Mouse (Mus musculus) hindbrain, embryonic 12.5 days (tissue): Measurements from ENCODE around the gene Gm26558. TPM values are rescaled to one million over a fixed set of nuclear protein-coding genes. Genes with fewer than 3 reads are reported as not detected.

Experiments
- ATAC-seq: fragments of 200-750 bp; cut with Nextera tagmentation; 2 replicates; pipeline ENCODE4 v1.8.0; 2017; ENCODE audit warnings: moderate TSS enrichment; ENCODE audit not compliant: low FRiP score
- H3K27ac ChIP-seq: fragments of 300-500 bp; sonication (generic); 2 replicates; pipeline ENCODE4 v1.5.1; 2016; ENCODE audit warnings: mild to moderate bottlenecking
- H3K27me3 ChIP-seq: fragments of 300-500 bp; sonication (generic); 2 replicates; pipeline ENCODE4 v1.6.1; 2016; ENCODE audit warnings: mild to moderate bottlenecking
- H3K36me3 ChIP-seq: fragments of 300-500 bp; sonication (generic); 2 replicates; pipeline ENCODE4 v1.6.1; 2016; ENCODE audit warnings: mild to moderate bottlenecking
- H3K4me1 ChIP-seq: fragments of 300-500 bp; sonication (generic); 2 replicates; pipeline ENCODE4 v1.6.1; 2016
- H3K4me2 ChIP-seq: fragments of 300-500 bp; sonication (generic); replicated peaks from 2 replicates; pipeline ENCODE4 v1.6.1; 2016; ENCODE audit warnings: mild to moderate bottlenecking
- H3K4me3 ChIP-seq: fragments of 300-500 bp; sonication (generic); 2 replicates; pipeline ENCODE4 v1.5.1; 2016; ENCODE audit warnings: mild to moderate bottlenecking
- H3K9ac ChIP-seq: fragments of 300-500 bp; sonication (generic); 2 replicates; pipeline ENCODE4 v1.6.1; 2016; ENCODE audit warnings: mild to moderate bottlenecking, moderate library complexity
- H3K9me3 ChIP-seq: fragments of 300-500 bp; sonication (generic); replicated peaks from 2 replicates; pipeline ENCODE4 v1.6.1; 2016; ENCODE audit warnings: mild to moderate bottlenecking
- WGBS: fragments of 180-500 bp; shearing (Covaris S2); methylation state at CpG from one replicate; pipeline ENCODE4 v1.1.7; 2016; 5-methylcytosine and 5-hydroxymethylcytosine counted together
- polyA plus RNA-seq: library from polyadenylated mRNA; unstranded; fragments of >200 nt; fragmentation: Nextera tagmentation; extraction: Ambion mirVana; gene quantifications from 2 replicates; pipeline ENCODE4 v1.2.1, GENCODE M21; 2016

The Gm26558 gene
- polyA plus RNA-seq, 1 experiment from 2014 or later, result 4.4 TPM

DNA sequence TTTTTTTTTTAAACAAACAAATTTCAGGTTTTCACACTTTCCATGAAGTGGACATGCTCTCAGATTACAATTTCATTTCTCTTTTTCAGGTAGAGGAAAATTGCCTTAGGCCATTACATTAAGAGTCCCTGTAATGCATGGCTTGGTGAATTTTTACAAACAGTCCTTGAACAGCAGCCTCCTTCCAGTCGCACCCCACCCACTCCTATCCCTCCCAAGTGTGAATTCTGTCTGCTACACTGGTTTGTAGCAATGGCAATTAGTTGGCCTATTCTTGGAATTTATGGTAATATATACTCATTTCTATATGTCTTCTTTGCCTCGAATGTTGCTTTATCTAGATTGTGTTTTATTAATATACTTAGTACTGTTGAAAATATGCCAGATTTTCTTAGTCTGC, 10.6 kb upstream of the Gm26558 start:
- no peak overlapping the region for H3K27ac ChIP-seq
- 87% methylated on average over 2 of the region's 2 CpGs for WGBS
- H3K4me1 ChIP-seq, result 0 out of 2 replicates have a peak, but pooled peaks cover 2% of the 10 kb centered on the region
- H3K9me3 ChIP-seq, result no peaks in the 10 kb centered on the region
- no peak overlapping the region for H3K4me2 ChIP-seq
- no peaks in the 10 kb centered on the region for H3K36me3 ChIP-seq
- ATAC-seq, result no peak
- H3K9ac ChIP-seq, result no peak overlapping the region
- no peaks in the 10 kb centered on the region for H3K27me3 ChIP-seq
- H3K4me3 ChIP-seq, result no peak overlapping the region

DNA sequence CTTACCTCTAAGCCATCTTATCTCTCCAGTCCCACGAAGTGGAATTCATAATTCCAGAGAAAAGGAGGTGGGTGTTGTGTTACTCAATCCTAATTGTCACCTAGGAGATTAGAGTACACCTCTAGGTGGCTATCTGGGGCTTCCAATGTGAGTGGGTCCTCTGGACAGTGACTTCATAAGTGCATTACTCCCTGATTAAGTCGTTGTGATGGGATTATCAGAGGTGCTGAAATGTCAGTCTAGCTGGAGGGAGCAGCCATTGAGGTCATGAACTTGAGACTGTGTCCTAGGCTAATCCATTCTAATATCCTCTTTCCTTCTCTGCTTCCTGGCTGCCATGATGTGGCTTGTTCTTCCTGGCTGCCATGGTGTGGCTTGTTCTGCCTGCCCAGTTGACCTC, 8.0 kb upstream of the Gm26558 start:
- H3K27ac ChIP-seq, result no peak overlapping the region
- H3K9me3 ChIP-seq, result no peaks in the 10 kb centered on the region
- WGBS, result 74% methylated on average over 2 of the region's 2 CpGs

DNA sequence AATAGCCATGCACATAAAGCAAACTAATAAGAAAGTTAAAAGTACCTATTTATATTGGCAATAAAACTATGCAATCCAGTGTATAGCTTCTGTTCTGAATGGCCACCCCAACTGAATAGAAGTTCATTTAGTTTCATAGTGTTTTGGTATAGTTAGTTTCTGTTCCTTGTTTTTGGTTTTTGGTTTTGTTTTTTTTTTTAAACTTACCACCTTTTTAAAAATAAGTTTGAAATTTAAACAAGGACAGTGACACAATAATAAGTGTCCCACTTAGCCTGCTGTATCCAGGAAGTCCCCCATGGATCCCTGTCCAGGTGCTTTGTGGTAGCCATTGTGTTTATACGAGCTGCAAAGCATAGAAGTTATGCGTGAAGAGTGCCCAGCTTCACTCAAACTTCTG, 7.3 kb upstream of the Gm26558 start:
- no peaks in the 10 kb centered on the region for H3K36me3 ChIP-seq
- no peak overlapping the region for H3K9ac ChIP-seq
- no peak overlapping the region for H3K4me3 ChIP-seq
- H3K27me3 ChIP-seq, result no peaks in the 10 kb centered on the region
- no peak for ATAC-seq
- WGBS, result 88% methylated on average over 2 of the region's 2 CpGs
- no peaks in the 10 kb centered on the region for H3K4me1 ChIP-seq
- no peaks in the 10 kb centered on the region for H3K9me3 ChIP-seq
- H3K4me2 ChIP-seq, result no peak overlapping the region
- H3K27ac ChIP-seq, result no peak overlapping the region

More for the DNA sequence above, 8.0 kb upstream of the Gm26558 start:
- H3K27me3 ChIP-seq, result no peaks in the 10 kb centered on the region
- no peaks in the 10 kb centered on the region for H3K36me3 ChIP-seq
- H3K4me2 ChIP-seq, result no peak overlapping the region
- H3K4me1 ChIP-seq, result no peaks in the 10 kb centered on the region
- H3K9ac ChIP-seq, result no peak overlapping the region
- no peak overlapping the region for H3K4me3 ChIP-seq
- ATAC-seq, result no peak

DNA sequence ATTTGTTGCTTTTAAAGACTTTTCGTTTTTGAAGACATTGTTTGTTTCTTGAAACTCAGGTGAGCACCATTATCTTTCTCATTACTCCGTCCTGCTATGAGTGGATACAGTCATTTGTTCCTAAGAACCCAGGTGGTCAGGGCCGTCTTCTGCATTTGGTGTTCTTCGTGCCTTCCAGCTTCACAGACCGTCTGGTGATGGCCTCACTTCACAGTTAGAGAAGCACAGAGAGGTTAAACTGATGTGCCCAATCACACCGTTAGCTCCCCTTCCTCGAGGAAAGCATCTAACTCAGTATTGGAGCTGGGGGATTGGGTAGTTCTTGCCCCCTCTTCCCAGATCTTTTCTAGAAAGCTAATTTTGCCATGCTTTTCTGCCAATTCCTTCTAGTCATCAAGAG, 5.1 kb upstream of the Gm26558 start:
- no peaks in the 10 kb centered on the region for H3K36me3 ChIP-seq
- 91% methylated on average over 7 of the region's 7 CpGs for WGBS
- H3K27me3 ChIP-seq, result no peaks in the 10 kb centered on the region
- no peak overlapping the region for H3K4me3 ChIP-seq
- H3K27ac ChIP-seq, result no peak overlapping the region
- no peak for ATAC-seq
- no peaks in the 10 kb centered on the region for H3K9me3 ChIP-seq
- no peak overlapping the region for H3K9ac ChIP-seq
- peaks cover 15% of the 10 kb centered on the region for H3K4me1 ChIP-seq
- H3K4me2 ChIP-seq, result no peak overlapping the region

DNA sequence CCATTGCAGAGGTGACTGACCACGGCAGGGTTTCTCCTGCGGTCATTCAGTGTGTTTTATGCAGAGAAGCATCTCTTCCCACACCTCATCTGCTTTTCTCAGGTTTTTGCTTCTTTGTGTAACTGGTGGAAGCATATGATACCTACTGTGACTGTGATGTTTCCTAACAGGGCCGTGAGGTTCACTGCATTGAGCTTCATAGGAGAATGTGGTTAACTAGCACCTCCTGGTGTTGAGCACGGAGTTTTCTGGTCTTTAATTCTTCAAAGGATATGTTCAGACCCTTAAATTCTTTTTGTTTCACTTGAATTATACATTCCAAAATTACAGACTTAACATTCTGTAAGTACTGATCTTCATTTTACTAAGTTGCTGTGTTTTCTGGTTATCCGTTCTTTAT, 1.9 kb upstream of the Gm26558 start:
- Histone ChIP-seq H3K36me3 (no peaks in the 10 kb centered on the region), H3K4me1 (peaks cover 15% of the 10 kb centered on the region), H3K27me3 (no peaks in the 10 kb centered on the region), H3K9me3 (no peaks in the 10 kb centered on the region), H3K9ac (no peak overlapping the region), H3K4me2 (no peak overlapping the region), H3K27ac (no peak overlapping the region), H3K4me3 (no peak overlapping the region)
- ATAC-seq, result no peak
- 85% methylated on average over 5 of the region's 5 CpGs for WGBS

DNA sequence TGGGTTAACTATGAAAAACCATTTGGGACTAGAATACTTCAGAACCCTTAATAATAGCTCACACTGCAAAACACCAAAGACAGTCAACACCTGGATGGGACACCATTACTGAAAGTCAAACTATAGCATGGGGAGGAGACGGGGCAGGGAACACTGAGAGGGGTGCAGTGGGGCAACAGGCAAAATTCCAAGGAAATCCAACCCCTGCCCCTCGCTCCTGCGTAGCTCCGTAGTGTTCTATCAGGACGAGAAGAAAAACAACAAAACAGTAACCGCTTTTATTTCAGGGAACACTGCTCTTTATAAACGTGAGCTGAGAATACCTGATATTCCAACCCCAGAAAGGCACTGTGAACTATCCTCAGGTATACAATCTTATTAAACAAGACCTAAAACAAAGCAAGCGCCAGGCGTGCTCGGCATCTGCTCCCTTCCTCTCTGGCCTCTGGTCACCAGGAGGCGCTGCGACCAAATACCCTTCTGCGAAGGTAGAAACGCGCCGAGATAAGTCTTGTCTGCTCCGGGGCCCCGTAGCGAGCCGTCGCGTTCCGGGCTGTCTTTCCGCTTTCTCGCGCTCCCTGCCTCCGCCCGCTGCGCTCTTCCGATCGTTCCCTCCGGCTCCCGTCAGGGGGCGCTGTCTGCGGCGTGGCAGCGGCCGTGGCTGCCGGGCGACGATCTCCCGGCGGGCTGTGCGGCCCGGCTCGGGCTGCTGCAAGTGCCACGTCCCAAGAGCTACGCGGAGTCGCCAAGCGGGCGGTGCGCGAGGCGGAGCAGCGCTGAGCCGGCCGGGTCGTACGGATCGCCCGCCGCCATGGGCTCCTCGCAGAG, 807 bp downstream of the Gm26558 start, which contains the start of gene Gorasp2:
Gene Gorasp2 (plus strand): TSS at position 690 of the 828 bp plus-strand sequence.
- Histone ChIP-seq H3K4me1 (peaks cover 15% of the 10 kb centered on the region), H3K4me2 (peak within 1 kb of the TSS; percentile 69), H3K9me3 (no peaks in the 10 kb centered on the region), H3K9ac (peak within 1 kb of the TSS; percentile 93), H3K27me3 (no peaks in the 10 kb centered on the region), H3K27ac (peak within 1 kb of the TSS; percentile 90), H3K36me3 (no peaks in the 10 kb centered on the region), H3K4me3 (peak within 1 kb of the TSS; percentile 95)
- WGBS, result 1% methylated on average over 64 of the region's 64 CpGs
- ATAC-seq, result peak; percentile 94

DNA sequence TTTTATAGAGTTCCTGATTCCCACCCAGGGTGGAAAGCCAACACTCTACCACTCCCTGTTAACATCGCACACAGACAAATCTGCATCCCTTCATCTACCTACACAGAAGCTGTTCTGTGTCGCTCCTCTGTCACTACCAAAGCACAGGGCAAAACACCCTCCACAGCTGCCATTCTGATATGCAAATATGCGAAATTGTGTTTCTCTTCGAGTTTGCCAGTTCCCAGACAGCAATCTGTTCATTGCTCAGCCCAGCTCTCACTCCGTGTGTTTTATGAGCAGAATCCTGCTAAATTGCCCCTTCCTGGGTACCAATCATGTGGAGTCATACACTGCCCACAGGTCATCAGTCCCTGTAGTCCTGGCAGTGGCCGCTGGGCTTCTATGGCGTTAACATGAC, 4.8 kb downstream of the Gm26558 start:
- Histone ChIP-seq H3K4me2 (no peak overlapping the region), H3K4me3 (no peak overlapping the region), H3K4me1 (peaks cover under 1% of the 10 kb centered on the region; the same call in 1 of the 2 replicates), H3K9me3 (no peaks in the 10 kb centered on the region), H3K36me3 (no peaks in the 10 kb centered on the region), H3K27me3 (no peaks in the 10 kb centered on the region), H3K9ac (no peak overlapping the region), H3K27ac (no peak overlapping the region)
- ATAC-seq, result no peak
- 79% methylated on average over 7 of the region's 7 CpGs for WGBS

DNA sequence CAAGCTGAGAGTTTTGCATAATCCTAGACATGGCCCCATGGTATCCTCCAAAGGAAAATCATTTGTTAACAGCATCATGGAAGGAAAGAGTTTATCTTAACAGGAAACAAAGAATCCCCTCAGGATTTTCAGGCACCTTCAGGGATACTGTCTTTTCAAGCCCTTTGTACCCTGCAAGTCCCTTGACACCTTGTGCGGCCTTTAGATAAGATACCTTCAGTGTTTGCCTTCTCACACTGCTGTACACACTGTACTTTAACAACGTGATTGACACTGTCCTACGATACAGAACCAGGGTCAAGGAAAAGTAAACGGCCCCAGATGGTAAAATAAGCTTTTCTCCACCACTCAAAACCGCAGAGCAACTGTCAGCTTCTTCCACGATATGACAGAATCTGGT, 10.1 kb downstream of the Gm26558 start:
- Histone ChIP-seq H3K4me2 (no peak overlapping the region), H3K27me3 (no peaks in the 10 kb centered on the region), H3K4me1 (no peaks in the 10 kb centered on the region), H3K9ac (no peak overlapping the region), H3K4me3 (no peak overlapping the region), H3K36me3 (no peaks in the 10 kb centered on the region), H3K27ac (no peak overlapping the region), H3K9me3 (no peaks in the 10 kb centered on the region)
- 70% methylated on average over 6 of the region's 6 CpGs for WGBS
- no peak for ATAC-seq

DNA sequence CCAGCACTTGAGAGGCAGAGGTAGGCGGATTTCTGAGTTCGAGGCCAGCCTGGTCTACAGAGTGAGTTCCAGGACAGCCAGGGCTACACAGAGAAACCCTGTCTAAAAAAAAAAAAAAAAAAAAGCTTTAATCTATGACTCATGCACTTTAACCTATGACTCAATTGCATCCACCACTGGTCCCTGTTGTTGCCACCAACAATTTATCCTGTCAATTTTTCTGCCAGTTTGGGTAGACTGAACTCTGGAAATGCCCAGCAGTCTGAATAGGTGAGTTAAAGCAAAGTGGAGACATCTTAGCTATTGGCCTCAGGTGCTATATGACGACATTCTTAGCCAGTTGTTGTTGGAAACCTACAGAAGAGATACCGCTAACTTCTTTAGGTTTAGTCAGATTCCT, 12.4 kb downstream of the Gm26558 start:
- H3K27me3 ChIP-seq, result no peaks in the 10 kb centered on the region
- no peak overlapping the region for H3K9ac ChIP-seq
- no peak for ATAC-seq
- no peaks in the 10 kb centered on the region for H3K4me1 ChIP-seq
- H3K36me3 ChIP-seq, result no peaks in the 10 kb centered on the region
- no peak overlapping the region for H3K4me2 ChIP-seq
- no peak overlapping the region for H3K27ac ChIP-seq
- no peak overlapping the region for H3K4me3 ChIP-seq
- WGBS, result 89% methylated on average over 4 of the region's 4 CpGs
- H3K9me3 ChIP-seq, result no peaks in the 10 kb centered on the region

DNA sequence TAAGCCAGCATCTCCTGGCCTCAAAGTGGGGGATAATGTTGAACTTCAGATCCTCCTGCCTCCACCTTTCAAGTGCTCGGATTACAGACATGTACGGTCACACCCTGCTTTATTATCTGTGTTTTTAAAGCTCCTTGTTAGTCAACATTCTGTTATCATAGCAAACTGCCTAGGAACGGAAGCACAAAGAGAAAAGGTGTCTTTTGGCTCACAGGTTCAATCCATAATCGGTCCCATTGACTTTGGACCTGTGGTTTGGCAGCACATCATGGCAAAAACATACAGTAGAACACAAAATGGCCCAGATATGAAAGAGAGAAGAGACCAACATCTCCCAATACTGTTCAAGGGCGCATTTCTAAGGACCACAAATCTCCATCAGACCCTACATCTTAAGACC, 13.6 kb downstream of the Gm26558 start:
- Histone ChIP-seq H3K27ac (no peak overlapping the region), H3K9ac (no peak overlapping the region), H3K4me1 (no peaks in the 10 kb centered on the region), H3K4me3 (no peak overlapping the region), H3K9me3 (no peaks in the 10 kb centered on the region), H3K4me2 (no peak overlapping the region), H3K27me3 (no peaks in the 10 kb centered on the region), H3K36me3 (no peaks in the 10 kb centered on the region)
- no peak for ATAC-seq
- 84% methylated on average over 5 of the region's 5 CpGs for WGBS

DNA sequence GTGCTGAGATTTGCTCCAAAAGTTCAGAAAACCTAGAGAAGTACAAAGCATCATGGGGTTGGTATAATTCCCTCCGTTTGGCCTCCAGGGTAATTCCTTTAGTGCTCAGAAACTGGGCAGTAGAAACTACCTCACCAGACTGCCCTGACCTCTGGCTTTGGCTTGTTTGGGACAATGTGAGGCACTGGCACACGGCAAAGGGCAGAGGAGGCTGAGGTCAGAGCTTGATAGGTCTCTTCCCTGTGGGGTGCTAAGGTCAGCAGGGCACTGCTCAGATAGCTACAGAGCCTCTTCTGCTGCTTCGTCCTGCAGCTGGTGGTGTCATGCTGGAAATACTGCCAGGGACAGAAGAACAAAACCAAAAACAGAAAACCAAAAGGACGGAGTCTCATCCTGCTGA, 14.2 kb downstream of the Gm26558 start:
- Histone ChIP-seq H3K9me3 (no peaks in the 10 kb centered on the region), H3K27me3 (no peaks in the 10 kb centered on the region), H3K4me3 (no peak overlapping the region), H3K4me2 (no peak overlapping the region), H3K27ac (no peak overlapping the region), H3K36me3 (no peaks in the 10 kb centered on the region), H3K9ac (no peak overlapping the region), H3K4me1 (peaks cover 4% of the 10 kb centered on the region; the same call in 1 of the 2 replicates)
- no peak for ATAC-seq
- 30% methylated on average over 4 of the region's 4 CpGs for WGBS

DNA sequence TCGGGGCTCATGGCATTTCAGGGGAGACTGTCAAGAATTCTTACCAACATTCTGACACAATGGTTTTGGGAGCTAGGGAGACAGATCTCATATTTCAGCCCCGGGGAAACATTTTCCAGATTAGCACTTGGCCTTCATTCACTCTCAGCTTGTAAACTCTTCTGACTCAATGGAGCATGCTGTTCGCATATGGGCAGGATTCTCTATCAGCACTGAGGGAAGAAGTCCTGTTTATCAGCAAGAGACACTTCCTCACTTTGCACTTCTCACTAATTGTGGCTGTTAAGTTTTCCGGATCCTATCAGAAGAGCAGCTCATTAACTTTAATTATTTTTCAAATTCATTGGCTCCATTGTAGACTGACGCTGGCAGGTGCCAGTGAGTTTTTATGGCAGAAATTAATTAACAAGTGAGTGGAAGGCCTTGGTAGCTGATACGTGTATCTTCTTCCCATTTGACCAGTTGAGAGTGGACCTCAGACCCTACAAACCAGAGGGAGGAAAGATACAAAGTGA, 16.6 kb downstream of the Gm26558 start:
- no peaks in the 10 kb centered on the region for H3K9me3 ChIP-seq
- peaks cover 4% of the 10 kb centered on the region; the same call in 1 of the 2 replicates for H3K4me1 ChIP-seq
- H3K27ac ChIP-seq, result no peak overlapping the region
- no peak overlapping the region for H3K4me2 ChIP-seq
- no peak for ATAC-seq
- H3K36me3 ChIP-seq, result no peaks in the 10 kb centered on the region
- no peak overlapping the region for H3K9ac ChIP-seq
- WGBS, result 87% methylated on average over 6 of the region's 6 CpGs
- H3K4me3 ChIP-seq, result no peak overlapping the region
- H3K27me3 ChIP-seq, result no peaks in the 10 kb centered on the region
